Mouse (Mus musculus) liver, adult 2 months (tissue): ENCODE data around the gene Osbpl10.

ENCODE experiments used
- CTCF ChIP-seq: fragments of 200-500 bp; IDR thresholded peaks from 2 replicates; pipeline ENCODE4 v1.5.1; 2011; ENCODE audit warnings: low read depth, low read length, control low read depth
- POLR2A ChIP-seq: fragments of 200-500 bp; IDR thresholded peaks from 2 replicates; pipeline ENCODE4 v1.6.1; 2011; ENCODE audit warnings: low read length, control low read depth; ENCODE audit not compliant: insufficient read depth; ENCODE audit errors: extremely low read depth

- no peak for TF ChIP-seq CTCF
- no peak for TF ChIP-seq POLR2A
Measured at GRCm38 (mm10) chr9:115245092-115245491, 266.7 kb downstream of the Osbpl10 start.
